Mouse (Mus musculus) megakaryocyte progenitor cell, adult 5-6 weeks (primary cell): ENCODE data around the gene Wwc1. TPM values are rescaled to one million over a fixed set of nuclear protein-coding genes. Genes with fewer than 3 reads are reported as not detected.
A peak's percentile ranks its signal among the peaks of the same experiment; 100 is the strongest.

Source experiments
- ATAC-seq: replicated peaks from 2 replicates; pipeline ENCODE4 v1.8.0; 2016; ENCODE audit warnings: mild to moderate bottlenecking, moderate TSS enrichment, inconsistent platforms; ENCODE audit not compliant: poor library complexity
- total RNA-seq, 2 experiments: library from RNA; stranded (forward) in 1 of 2; stranded (reverse) in 1 of 2; fragments of 157-497, 149-512 nt in 1 of 2; fragments of 200-1000 nt in 1 of 2; gene quantifications; 2 replicates each; pipeline versions ENCODE4 v1.2.3 to v1.2.4; 2015 to 2017

Gene Wwc1
- total RNA-seq (2015) (0.02 TPM in 1 of 2 replicates, not detected in the other), total RNA-seq (2017) (0.03 TPM in 1 of 2 replicates, not detected in the other)

DNA sequence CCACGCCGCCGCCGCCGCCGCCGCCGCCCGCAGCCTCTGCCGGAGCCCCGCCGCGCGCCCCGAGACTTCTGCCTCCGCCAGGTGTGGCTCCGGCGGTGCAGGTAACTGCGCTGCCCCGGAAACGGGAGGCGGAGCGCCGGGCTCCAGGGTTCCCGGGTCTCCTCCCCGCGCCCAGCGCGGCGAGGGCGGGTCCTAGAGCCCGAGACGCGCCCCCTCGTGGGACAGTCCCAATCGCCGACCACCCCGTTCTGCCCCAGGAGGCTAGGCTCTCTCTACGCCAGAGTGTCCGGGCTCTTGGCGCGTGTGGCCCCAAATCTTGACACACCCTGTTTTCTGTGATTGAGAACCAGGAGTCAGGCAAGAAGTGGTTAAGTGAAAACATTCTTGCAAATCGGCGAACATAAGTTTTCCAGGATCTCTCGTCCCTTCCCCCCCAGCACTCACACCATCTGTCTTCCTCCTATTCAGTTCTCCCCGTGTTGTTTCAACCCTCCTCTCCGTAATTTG is at the start of gene Wwc1:
Wwc1 (minus strand) TSS at position 117 of the 507 bp plus-strand sequence.
- no peak for ATAC-seq

DNA sequence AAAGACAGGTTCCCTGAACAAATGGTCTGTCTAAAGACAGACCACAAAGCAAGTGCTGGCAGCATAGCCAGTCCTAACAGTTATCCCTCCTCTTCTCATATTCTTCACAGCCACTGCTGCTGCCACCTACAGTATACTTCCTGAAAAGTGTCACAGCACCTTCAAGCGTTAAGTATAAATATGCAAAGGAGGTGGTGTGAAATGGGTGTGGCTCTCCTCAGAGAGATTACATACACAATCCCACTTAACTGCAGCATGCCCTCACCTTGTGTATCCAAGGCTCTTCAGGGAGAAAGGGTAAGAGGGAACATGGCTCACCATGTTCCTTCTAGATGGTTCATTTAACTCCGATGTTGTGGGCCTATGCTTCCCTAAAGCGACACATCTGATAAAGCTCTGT is 39.7 kb upstream of the Wwc1 start:
- no peak for ATAC-seq

DNA sequence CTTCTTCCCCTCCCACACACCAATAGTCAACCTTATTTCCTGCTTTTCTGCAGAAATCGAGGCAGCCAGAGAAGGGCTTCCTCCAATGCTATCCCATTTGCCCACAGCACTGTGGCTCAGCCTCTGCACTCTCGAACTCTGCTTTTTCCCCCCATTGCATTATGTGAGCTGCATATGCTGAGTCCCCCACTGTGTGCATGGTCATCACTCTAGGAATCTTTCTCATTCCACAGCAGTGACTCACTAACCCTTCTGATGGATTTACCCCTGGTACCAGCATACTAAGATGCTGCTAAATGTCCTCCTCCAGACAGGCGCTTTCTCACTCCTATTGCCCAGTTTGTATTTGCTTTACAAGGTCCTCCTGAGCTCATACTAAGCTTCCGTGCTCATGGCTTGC is 32.9 kb upstream of the Wwc1 start:
- ATAC-seq: no peak

DNA sequence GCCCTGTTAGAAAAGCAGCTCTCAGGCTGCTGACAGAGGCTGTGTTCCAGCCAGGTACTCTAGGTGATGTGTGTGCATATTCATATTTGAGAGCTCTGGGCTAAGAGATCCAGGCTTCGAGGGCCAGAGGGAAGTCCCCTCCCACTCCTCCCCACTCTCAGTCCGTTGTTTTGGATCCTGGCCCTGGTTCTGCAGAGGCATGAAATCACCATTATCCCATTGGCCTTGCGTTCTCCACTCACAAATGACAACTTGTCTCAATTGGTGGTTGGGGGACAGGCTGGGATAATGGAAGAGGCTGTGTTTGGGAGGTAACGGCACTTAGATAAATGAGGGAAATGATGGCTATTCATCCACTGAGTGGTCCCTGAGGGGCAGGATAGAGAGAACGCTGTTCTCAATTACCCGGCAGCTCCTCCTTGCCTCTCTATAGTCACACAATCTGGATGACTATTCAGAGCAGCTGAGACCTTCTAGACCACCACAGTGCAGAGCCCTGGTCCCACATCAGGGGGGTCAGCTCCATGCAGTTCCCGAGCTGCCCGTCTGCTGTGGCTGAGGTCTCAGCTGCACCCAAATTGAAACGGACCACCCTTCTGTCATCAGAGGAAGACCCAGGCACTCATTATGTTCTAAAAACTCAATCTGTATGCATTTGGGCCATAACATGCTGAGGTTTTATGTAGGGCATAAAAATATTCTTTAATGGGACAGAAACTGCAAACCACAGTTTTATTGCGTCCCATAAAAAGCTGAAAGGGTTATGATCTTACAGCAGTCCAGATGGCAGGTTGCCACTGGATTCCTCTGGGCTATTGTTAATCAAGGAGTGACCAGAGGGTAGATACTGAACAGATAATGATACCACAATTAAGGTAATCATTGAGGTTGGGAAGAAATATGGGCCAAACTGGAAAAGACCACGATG is 29.2 kb upstream of the Wwc1 start:
- ATAC-seq: no peak

DNA sequence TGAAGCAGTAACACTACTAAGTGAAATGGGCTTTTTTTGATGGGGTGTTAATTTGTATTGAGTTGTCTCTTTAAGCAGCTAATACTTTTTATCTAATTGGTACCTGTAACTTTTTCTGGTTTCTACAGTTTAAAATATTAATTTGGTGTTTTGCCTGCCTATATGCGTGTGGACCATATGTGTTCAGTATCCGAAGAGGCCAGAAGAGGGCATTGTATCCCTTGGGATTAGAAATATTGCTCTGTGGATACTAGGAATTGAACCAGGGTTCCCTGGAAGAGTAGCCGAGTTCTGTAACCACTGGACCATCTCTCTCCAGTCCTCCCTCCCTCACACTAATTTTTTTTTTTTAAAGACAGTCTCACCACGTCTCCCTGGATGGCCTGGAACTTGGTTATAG is 22.6 kb upstream of the Wwc1 start:
- no peak for ATAC-seq

DNA sequence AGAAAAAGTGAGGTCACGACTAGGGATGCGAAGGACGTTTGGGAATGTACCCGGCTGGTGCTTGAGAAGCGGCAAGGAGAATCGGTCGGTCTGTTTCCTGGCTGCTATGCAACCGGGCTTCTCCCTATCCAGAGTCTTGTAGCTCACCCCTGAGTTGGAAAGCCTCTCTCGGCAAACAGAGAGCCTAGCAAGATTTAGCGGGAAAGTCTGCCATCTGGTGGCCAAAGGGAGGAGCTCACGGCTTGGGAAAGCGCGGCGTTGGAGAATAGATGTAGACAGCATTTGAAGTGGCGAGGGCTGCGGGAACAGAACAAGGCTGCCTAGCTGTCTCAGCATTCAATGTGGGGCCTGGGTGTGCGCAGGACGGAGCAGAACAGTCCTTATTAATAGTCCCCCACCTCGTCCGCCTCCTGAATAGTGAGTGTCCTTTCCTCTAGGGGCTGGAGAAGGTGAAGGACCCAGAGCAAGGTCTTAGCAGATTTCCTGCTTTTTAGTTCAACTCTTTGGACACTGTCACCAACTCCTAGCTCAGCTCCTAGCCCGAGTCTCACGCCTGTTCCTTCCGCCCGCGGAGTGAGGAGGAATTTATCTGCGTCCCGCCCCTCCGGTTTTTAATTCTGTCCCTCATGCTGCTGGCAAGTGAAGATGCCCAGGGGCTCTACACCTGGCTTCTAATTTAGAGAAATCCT is 21.1 kb upstream of the Wwc1 start:
- ATAC-seq: peak; percentile 96

DNA sequence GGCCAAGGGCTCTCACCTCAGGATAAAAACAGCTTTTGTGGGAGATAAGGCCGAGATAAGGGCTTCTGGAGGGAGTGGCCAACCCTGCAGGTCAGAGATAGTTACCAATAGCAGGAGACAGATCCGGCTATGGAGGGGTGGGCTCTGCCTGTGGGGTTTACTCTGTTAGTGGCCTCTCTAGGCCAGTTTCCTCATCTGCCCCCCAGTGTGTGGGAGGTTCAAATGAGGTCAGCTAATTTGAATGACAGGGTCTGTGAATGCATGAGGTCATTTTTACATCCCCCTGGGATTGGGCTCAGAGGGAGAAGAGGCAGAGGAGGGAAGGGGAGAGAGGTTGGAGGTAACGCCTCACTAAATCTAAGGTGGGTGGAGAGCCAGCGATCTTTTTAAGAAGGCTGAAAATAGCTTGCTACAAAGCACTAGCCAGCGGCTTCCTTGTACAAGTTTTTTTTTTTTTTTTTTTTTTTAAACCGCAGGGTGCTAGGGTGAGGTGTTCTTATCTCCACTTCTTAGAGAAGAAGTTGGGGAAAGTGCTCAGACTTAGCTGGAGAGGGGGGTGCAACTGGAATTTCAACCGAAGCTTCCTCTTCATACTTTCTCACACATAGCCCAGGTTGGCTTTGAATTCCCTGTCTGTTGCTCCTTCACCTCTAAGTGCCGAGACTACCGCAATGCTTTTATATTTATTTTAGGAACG is 20.4 kb upstream of the Wwc1 start:
- ATAC-seq: 0 out of 2 replicates have a peak, but pooled peaks have one; percentile 9

DNA sequence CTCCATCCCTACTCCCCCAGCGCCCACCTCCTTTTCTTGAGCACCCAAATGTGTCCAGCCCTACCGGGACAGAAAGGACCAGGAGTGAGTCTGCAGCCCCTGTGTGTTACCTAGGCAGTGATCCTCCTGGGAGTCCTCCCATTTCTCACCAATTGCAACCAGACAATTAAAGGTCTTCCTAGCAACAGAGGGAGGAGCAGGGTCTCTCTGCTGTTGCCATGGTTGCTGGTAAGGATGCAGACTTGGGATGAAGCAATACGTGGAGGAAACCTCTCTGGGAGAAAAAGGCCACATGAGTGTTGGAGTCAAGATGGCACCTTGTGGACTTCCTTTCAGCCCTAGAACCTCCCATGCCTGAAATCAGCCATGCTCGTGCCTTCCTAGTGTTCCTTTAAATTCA is 19.7 kb upstream of the Wwc1 start:
- ATAC-seq: no peak

DNA sequence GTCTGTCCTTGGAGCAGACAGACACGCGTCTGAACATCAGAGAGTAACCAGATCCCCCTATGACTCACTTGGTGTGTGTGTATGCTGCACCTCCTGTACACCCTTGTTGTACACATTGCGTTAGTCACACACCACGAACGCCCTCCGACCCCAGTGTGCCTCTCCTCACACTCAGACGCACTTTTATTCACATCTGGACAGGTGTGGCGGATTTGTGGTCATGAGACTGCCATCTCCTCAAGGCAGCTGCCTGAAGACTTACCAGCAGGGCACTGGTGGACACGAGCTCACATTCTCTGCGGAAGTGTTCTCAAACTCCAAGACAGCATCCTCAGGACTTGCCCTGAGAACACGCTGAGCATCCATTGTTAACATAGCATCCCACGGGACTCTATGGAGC is 17.7 kb upstream of the Wwc1 start:
- ATAC-seq: no peak

DNA sequence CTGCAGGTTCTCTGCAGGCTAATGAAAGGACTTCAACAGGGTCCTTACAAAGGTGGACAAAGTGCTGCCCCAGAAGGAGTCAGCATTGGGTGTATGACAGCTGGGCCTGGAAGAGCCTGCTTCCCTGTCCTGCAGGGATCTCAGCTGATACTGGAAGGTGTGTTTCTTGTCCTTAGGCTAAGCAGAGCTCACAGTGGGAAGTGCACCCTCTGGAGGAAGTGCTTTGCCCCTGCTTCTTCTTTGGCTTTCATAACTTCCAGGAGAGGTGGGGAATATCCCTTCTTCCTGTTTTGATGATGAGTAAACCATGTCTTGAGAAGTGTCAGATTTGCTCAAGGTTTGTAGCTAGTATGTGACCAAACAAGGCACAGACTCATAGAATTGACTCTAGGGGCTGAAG is 15.0 kb upstream of the Wwc1 start:
- ATAC-seq: no peak

DNA sequence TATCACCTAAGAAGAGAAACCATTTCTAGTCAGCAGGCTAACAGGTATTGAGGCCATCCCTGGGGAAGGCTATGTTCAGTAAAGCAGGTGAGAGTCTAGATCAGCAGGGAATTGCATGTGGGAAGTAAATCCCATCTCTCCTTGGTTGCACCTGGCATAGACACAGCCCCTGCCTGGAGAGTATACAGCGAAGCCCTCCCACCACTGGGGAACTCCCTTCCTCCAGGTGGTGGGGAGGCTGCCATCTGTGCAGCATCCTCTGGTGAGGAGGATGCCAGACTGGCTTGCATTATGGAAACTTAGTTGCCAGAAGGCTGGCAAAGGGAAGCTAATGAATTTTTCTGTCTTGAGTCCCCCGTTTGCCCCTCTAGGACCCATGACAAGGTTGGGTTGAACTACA is 11.5 kb upstream of the Wwc1 start:
- ATAC-seq: no peak

DNA sequence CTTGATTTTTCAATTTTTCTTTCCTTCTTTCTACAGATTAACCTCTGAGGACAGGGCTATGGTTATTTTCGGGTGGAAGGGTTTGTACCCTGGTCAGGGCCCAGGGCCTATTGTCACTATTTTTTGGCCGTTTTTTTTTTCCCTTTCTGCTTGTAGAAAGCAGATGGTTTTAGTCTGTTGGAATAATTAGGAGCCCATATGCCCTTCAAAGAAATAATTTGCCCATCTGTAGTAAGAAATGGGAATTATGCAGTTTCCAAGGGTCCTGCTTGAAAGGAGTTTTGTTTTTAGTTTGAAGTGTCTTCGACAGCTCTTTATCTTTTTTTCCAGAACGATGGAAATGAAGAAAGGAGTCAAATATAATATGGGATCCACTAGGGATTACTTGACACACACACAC is 9.6 kb upstream of the Wwc1 start:
- ATAC-seq: no peak

DNA sequence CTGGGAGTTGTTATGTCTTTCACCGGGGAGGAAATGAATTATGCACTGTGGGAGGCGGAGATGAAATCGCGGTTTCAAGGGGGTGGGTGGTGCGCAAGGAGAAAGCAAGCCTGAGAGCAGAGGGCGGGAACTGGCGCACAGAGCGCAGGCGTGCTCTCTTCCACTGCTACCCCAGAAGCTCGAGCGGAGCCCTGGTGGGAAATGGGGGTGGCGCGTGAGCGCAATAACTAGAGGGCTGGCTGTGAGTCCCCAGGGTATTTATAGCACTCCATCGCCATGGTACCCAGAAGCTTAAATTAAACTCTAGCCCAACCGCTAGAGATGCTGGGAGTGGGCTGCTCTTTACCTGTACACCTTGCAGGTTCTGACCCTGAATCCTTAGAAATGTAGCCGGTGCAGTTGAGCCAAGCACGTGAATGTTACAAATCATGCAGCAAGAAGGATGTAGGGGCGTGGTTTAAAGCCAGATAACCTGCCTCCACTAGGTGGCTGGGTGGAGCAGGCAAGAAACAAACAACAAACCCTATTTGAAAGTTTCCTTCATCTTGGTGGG is 5.6 kb upstream of the Wwc1 start:
- ATAC-seq: peak; percentile 42; the same call in 1 of the 2 replicates

DNA sequence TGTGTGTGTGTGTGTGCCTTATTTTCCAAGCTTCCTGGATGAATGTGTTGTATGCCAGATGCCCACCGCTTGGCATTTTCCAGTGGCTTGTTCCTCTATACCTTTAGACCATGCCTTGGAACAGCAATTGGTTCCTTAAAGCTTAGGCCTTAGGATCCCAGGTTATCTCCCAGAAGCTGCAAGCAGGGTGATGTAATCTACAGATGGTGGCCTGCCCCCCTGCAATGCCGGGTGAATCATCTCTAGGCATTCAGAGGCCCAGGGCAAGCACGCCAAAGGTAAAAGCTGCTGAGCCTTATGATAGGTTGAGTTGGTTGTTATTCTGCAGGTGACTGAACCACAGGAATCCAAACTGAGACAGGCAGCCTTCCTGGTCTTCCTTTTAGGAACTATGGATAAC is 2.4 kb upstream of the Wwc1 start:
- ATAC-seq: no peak

DNA sequence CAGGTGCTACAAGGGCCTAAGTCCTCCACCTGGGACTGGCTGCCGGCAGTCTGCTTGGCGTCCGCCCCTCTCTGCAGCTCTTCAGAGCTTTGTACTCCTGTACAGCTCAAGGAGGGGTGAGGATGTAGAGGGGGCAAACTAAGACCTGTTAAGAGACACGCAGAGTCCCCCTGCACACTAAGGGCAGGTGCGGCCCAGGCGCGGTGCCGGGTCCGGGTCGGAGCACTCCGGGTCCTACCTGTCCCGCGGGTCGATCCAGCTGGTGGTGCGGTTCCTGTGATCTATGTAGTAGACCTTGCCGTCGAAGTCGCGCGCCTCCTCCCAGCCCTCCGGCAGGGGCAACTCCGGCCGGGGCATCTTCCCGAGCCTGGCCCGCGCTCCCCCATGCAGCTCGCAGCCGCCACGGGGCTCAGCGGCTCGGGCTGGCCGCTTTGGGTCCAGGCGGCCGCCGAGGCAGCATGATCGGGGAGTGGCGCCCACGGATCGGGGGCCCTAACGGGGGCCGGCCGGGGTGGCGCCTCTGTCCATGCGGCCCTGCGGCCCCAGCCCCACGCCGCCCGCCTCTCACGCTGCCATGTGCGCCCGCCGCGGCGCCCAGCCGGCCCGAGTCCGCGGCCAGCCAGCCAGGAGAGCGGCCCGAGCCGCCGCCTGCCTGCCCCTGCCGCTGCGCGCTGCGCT is 455 bp downstream of the Wwc1 start:
- peak; percentile 31; the same call in 1 of the 2 replicates for ATAC-seq

DNA sequence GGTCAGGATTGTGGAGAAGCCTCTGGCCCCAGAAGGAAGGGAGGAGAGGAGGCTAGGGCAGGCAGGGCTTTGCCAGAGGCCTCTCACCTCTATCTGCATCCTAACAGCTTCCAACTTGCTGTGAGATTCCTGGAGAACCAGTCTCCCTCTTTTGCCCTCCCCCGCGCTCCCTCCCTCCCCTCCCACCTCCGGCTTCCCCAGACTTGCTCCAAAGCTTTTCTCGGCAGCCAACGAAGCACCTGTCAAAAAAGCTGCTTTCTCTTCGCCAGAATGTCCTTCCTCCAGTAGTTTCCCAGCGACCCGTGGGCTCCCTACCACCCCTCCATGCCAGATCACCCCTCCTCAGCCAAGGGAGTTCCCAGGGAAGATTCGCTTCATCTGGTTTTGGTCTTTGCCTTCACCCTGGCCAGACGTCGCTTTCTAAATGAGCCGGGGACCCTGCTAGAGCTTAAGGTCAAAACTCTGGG is 1.0 kb downstream of the Wwc1 start:
- no peak for ATAC-seq

DNA sequence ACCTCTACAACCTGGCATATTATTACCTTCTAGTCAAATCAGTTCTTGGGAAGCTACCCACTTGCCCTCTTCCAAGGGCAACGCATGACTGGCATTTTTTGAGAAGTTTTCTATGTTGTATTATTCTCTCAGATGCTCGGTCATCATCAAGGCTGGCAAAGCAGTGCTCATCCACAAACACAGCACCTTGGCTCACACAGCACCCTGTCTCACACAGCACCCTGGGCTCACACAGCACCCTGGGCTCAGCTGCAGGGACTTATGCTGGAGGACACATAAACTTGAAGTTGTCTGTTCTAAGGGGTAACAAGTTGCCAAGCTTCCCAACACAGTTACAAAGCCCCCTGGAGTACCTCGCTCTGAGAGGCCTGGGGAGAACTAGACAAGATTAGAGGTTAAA is 2.5 kb downstream of the Wwc1 start:
- no peak for ATAC-seq

DNA sequence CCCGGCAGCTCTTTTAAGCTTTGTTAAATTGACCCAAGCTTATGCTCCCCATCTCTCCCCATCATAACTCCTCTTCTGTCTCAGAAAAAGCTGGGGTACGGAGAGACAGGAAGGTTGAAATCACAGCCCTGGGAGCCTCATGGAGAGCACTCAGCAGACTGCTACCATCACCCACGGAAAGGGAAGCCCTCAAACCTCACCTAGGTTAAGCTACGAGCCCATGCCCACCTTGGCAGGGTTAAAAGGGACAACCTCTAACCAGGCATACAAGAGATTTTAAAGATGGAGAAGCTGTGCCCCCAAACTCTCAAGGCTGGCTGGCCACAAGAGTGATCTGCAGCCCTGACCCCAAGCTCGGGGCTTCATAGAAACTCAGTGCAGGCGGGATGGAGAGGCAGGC is 3.2 kb downstream of the Wwc1 start:
- ATAC-seq: no peak

DNA sequence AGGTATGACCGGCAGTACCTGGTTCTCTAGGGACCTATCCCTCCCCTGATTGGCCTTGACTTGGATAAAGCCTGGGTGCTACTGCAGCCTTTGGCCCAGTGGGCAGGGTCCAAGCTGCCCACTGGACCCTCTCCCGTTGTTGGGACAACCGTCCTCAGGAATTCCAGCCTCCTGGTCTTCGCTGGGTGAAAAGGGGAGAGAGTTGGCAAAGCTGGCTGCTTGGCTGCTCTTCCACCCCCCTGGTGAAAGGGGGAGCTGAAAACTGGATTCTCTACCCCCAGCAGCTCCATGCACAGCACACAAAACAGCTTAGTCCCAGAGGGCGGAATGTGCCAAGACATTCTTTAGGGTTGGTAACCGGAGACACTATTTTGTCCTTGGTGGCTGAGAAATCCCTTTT is 3.8 kb downstream of the Wwc1 start:
- ATAC-seq: no peak
